Mouse (Mus musculus) monocyte, adult 2 months (primary cell): ENCODE results near the gene Zfp280d.
A peak's percentile ranks its signal among the peaks of the same experiment; 100 is the strongest.

Source experiments
- DNase-seq, 2 experiments: peaks; one replicate each; pipeline ENCODE4 v3.0.0; 2022; ENCODE audit warnings: low spot score in 2 of 2, low read depth in 1 of 2

The Zfp280d gene

DNA sequence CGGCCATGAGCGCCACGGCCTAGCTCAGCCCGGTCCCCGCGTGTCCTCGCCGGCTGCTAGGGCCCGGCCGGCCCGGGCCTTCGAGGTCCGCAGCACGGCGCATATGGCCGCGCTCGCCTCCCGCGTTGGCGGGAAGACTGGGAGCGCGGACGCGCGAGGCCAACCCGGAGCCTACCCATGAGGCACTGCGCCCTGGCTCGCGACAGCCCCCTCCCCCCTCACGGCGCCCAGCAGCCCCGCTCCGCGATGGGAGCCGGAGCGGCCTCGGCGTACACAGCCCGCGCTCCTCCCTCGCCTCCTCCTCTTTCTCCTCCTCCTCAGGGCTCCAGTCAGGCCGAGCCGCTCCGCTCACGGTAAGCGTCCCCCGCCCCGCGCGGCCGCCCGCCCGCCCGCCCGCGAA is at the start of gene Zfp280d:
TSS of gene Zfp280d (plus strand) at position 184 of the 400 bp plus-strand sequence.
- peak; percentile 53 to 70 for DNase-seq

GRCm38 (mm10) chr9:72226536-72226935 is 48.1 kb upstream of the Zfp280d start:
- DNase-seq: no peak

- DNase-seq: no peak
Observed at GRCm38 (mm10) chr9:72252656-72253055, 22.0 kb upstream of the Zfp280d start.

DNA sequence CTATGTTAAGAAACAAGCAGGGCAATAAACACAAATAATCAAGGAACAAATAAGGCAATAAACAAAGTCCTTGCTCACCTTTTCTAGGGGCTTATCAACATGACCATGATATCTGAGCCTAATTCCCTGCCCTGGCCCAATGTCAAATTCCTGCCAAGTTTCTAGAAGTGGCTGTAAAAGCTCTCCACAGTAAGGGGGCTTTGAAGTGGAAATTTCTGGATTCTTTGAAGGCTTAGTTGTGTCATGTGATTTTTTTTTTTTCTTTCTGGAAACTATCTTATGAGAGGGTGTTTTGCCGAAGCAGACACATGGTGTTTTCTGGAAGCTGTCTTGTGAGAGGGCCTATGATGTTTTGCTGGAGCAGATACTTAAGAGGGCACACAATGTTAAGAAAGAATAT is 19.4 kb upstream of the Zfp280d start:
- DNase-seq: no peak

- no peak for DNase-seq
Observed at GRCm38 (mm10) chr9:72256646-72257045, 18.0 kb upstream of the Zfp280d start.

GRCm38 (mm10) chr9:72260337-72260736 is 14.3 kb upstream of the Zfp280d start:
- no peak for DNase-seq

GRCm38 (mm10) chr9:72264859-72265258 is 9.8 kb upstream of the Zfp280d start:
- DNase-seq: no peak

- no peak for DNase-seq
Observed at GRCm38 (mm10) chr9:72270146-72270545, 4.5 kb upstream of the Zfp280d start.

DNA sequence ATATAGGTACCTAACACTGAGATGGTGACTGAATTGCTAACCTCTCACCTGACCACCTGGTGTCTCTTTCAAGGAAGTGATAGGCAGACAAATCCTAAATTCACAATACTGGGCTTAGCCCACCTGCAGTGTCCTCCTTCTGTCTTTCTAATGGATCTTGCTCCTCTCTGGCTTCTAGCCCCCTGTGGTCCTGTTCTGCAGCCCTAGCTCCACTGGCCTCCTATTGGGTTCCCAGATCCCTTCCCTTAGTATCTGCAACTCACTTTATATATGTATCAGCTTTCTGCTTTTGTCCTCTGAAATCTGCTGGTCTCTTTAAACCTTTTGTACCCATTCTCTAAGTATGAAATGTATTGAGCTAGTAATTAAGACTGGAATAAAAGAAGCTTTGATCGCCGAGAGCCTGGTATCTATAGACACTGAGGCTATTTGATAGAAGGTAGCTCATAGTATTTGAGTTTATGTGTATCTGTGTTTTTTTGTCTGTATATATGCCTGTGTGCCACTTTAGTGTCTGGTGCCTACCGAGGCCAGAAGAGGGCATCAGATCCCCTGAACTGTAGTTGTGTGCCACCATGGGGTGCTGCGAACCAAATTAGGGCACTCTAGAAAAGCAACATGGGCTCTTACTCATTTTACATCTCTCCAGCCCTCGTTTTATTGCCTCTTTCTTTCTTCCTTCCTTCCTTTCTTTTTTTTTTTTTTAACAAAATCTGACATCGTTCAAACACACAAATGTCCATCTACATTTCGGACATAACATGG is 832 bp upstream of the Zfp280d start:
- DNase-seq: no peak

GRCm38 (mm10) chr9:72275101-72275978 is 680 bp downstream of the Zfp280d start:
- peak in 1 of 2 experiments; percentile 12 for DNase-seq

DNA sequence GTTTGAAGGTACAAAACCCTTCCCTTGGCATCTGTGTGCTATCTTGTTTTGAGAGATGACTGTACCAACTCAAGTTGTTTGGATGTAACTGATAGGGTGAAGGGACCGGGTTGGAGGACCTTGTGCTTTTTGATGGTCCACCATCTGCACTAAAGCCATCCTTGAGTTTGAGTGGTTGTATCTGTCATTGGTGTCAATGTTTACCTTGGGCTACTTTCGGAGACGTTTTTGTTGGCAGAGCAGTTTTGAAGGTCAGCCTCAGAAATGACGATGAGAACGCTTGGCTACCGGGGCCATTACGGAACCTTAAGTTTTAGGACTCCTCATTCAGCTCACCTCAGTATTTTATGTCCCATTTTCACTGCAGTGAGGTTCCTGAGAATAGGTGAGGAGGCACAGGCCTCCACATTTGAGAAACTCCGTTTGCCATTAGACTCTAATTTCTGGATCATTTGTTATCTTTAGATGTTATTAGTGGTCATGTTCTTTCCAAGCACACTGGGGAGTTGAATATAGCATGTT is 1.4 kb downstream of the Zfp280d start:
- no peak for DNase-seq

GRCm38 (mm10) chr9:72276941-72277340 is 2.3 kb downstream of the Zfp280d start:
- DNase-seq: no peak

- no peak for DNase-seq
Observed at GRCm38 (mm10) chr9:72279943-72280342, 5.3 kb downstream of the Zfp280d start.

GRCm38 (mm10) chr9:72287696-72288095 is 13.0 kb downstream of the Zfp280d start:
- no peak for DNase-seq

- DNase-seq: no peak
Observed at GRCm38 (mm10) chr9:72288210-72288609, 13.6 kb downstream of the Zfp280d start.

DNA sequence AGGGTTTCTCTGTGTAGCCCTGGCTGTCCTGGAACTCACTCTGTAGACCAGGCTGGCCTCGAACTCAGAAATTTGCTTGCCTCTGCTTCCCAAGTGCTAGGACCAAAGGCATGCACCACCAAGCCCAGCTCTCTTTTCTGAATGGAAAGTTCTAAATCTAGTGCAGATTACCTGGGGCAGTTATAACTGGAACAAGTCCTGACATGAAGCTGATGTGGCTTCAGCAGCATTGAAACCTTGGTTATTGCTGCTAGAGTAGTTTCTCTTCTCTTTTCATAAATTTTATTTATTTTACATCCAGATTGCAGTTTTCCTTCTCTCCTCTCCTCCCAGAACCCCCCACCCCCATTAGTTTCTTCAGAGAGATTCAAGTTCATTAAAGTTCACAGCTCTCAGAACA is 14.4 kb downstream of the Zfp280d start:
- DNase-seq: no peak

GRCm38 (mm10) chr9:72294076-72294475 is 19.4 kb downstream of the Zfp280d start:
- DNase-seq: no peak

- DNase-seq: no peak
Observed at GRCm38 (mm10) chr9:72309765-72310164, 35.1 kb downstream of the Zfp280d start.

GRCm38 (mm10) chr9:72333221-72333620 is 58.6 kb downstream of the Zfp280d start:
- no peak for DNase-seq

GRCm38 (mm10) chr9:72336069-72336468 is 61.4 kb downstream of the Zfp280d start:
- no peak for DNase-seq

GRCm38 (mm10) chr9:72339119-72339518 is 64.5 kb downstream of the Zfp280d start:
- no peak for DNase-seq

DNA sequence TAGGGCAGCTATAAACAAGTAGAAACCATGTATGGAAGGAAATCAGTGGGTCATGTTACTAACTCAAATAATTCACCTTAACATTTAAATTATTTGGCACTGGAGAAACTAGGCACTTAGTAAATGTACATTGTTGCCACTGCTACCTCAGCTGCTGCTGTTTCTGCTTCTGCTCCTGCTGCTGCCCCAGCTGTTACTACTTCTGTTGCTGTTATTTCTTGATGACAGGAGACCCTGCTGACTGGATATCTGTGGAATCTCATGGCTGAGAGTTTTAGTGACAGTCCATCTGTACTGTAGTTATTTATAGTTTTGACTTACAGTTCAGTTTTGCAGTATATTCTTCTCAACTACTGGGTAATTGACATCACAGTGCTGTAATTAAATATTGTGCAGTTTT is 69.2 kb downstream of the Zfp280d start:
- DNase-seq: no peak
